Mouse (Mus musculus) olfactory bulb, adult 2 months (tissue): ENCODE results near the gene Ppp2r5c.

ENCODE experiments used
- CTCF ChIP-seq: fragments of 200-500 bp; IDR thresholded peaks from 2 replicates; pipeline ENCODE4 v1.5.1; 2012; ENCODE audit warnings: low read depth, mild to moderate bottlenecking, low read length, moderate library complexity; ENCODE audit not compliant: insufficient read depth
- POLR2A ChIP-seq: fragments of 200-500 bp; IDR thresholded peaks from 2 replicates; pipeline ENCODE4 v1.6.1; 2012; ENCODE audit warnings: mild to moderate bottlenecking, low read depth, low read length, moderate library complexity; ENCODE audit not compliant: insufficient read depth

DNA sequence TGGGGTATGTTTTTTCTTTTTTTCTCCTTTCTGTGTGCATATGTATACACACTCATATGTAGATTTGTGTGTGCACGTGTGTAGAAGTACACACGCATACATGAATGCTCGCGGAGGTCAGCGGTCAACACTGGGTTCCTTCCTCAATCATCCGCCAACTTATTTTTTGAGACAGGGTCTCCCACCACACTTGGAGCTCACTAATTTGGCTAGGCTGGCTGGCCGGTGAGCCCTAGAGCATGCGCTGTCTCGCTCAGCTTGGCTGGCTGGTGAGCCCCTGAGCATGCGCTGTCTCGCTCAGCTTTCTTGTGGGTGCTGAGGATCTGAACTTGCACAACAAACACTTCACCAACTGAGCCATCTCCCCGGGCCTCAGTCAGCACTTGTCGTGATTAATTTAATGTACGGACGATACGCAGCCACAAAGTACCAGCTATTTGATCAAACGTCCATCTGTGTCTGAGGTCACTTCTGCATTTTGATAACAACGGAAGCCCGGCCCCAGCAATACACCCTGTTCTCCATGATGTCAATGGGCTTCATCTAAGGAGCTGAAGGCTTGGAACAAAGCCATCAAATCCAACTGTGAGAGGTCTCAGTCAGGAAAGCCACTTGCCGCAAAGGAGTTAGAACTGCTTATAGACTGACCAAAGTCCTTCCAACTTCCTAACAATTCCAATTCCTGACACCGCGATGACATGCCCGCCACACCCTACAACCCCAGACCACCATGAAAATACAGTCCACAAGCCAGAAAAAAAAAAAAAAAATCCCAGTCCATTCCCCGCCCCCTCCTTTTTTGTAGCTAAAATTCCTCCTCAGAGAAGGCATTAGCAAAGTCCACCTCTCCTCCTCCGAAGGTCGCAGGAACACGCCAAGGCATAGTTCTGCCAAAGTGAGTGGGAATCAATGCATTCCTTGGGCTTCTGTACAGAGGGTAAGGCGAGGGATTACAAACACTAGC lies 29.6 kb upstream of the Ppp2r5c start:
- TF ChIP-seq POLR2A: no peak
- TF ChIP-seq CTCF: no peak
